Mouse (Mus musculus) midbrain, embryonic 14.5 days (tissue): Measurements from ENCODE around the gene Bglap2. TPM values are rescaled to one million over a fixed set of nuclear protein-coding genes. Genes with fewer than 3 reads are reported as not detected.

Source experiments
- ATAC-seq: fragments of 200-750 bp; cut with Nextera tagmentation; 2 replicates; pipeline ENCODE4 v1.8.0; 2017; ENCODE audit warnings: moderate number of reproducible peaks, moderate library complexity; ENCODE audit not compliant: low FRiP score, low TSS enrichment
- DNase-seq: peaks from one replicate; pipeline ENCODE4 v3.0.0-alpha.2; 2015
- H3K27ac ChIP-seq: fragments of 300-500 bp; sonication (generic); replicated peaks from 2 replicates; pipeline ENCODE4 v1.5.1; 2014; ENCODE audit warnings: mild to moderate bottlenecking, low read depth, low read length, moderate library complexity
- H3K27me3 ChIP-seq: fragments of 300-500 bp; sonication (generic); 2 replicates; pipeline ENCODE4 v1.6.1; 2014; ENCODE audit warnings: low read length, control low read depth, mixed read lengths; ENCODE audit not compliant: control insufficient read depth, insufficient read depth
- H3K36me3 ChIP-seq: fragments of 300-500 bp; sonication (generic); 2 replicates; pipeline ENCODE4 v1.6.1; 2014; ENCODE audit warnings: low read length, control low read depth; ENCODE audit not compliant: control insufficient read depth, insufficient read depth
- H3K4me1 ChIP-seq: fragments of 300-500 bp; sonication (generic); 2 replicates; pipeline ENCODE4 v1.6.1; 2014; ENCODE audit warnings: mild to moderate bottlenecking, antibody characterized with exemption, low read length, control low read depth; ENCODE audit not compliant: control insufficient read depth, insufficient read depth
- H3K4me2 ChIP-seq: fragments of 300-500 bp; sonication (generic); 2 replicates; pipeline ENCODE4 v1.6.1; 2014; ENCODE audit warnings: mild to moderate bottlenecking, low read length, moderate library complexity
- H3K4me3 ChIP-seq: fragments of 300-500 bp; sonication (generic); replicated peaks from 2 replicates; pipeline ENCODE4 v1.5.1; 2014; ENCODE audit warnings: low read depth, low read length
- H3K9ac ChIP-seq: fragments of 300-500 bp; sonication (generic); replicated peaks from 2 replicates; pipeline ENCODE4 v1.6.1; 2014; ENCODE audit warnings: mild to moderate bottlenecking, low read length, moderate library complexity
- H3K9me3 ChIP-seq: fragments of 300-500 bp; sonication (generic); 2 replicates; pipeline ENCODE4 v1.6.1; 2016; ENCODE audit warnings: low read length, control low read depth, mixed read lengths; ENCODE audit not compliant: control insufficient read depth
- WGBS: fragments of 180-500 bp; shearing (Covaris S2); extraction: QIAGEN DNeasy Blood & Tissue Kit; methylation state at CpG from one replicate; pipeline ENCODE4 v1.1.7; 2014; 5-methylcytosine and 5-hydroxymethylcytosine counted together
- polyA plus RNA-seq: library from polyadenylated mRNA; unstranded; fragments of >200 nt; fragmentation: Nextera tagmentation; extraction: Ambion mirVana; gene quantifications from 2 replicates; pipeline ENCODE4 v1.2.1, GENCODE M21; 2014

Bglap2 gene
- polyA plus RNA-seq, 1 experiment from 2014 or later = not detected

DNA sequence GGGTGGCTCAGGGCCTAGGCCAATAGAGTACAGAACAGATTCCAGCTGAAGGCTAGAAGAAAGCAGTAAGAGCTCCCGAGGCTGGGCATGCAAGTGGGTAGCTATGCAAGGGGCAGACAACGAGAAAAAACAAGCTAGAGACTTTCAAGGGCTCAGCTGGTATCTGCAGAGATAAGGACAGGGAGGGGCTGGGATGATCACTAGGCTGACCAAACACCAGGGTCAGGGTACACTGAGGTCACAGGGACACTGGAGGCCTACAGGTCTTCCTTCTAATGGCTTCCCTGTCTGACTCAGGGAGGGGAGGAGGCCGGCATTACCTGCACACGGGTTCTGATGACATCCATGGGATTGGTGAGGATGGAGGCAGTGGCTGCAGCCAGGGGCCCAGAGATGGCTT is 37.2 kb upstream of the Bglap2 start:
- peaks cover 83% of the 10 kb centered on the region for H3K36me3 ChIP-seq
- H3K9me3 ChIP-seq = no peaks in the 10 kb centered on the region
- DNase-seq = no peak
- no peaks in the 10 kb centered on the region for H3K27me3 ChIP-seq
- 92% methylated on average over 4 of the region's 4 CpGs for WGBS
- no peak overlapping the region for H3K27ac ChIP-seq
- no peak overlapping the region for H3K9ac ChIP-seq
- no peak overlapping the region for H3K4me3 ChIP-seq
- H3K4me2 ChIP-seq = no peak overlapping the region
- peaks cover 3% of the 10 kb centered on the region; the same call in 1 of the 2 replicates for H3K4me1 ChIP-seq
- no peak for ATAC-seq

- Histone ChIP-seq H3K9ac (no peak overlapping the region), H3K27ac (no peak overlapping the region), H3K4me3 (no peak overlapping the region), H3K9me3 (no peaks in the 10 kb centered on the region), H3K4me1 (peaks cover 14% of the 10 kb centered on the region; the same call in 1 of the 2 replicates), H3K36me3 (peaks cover 53% of the 10 kb centered on the region), H3K4me2 (no peak overlapping the region), H3K27me3 (no peaks in the 10 kb centered on the region)
- DNase-seq (no peak), ATAC-seq (no peak)
- 90% methylated on average over 11 of the region's 11 CpGs for WGBS
Observed at GRCm38 (mm10) chr3:88412636-88413035, 34.1 kb upstream of the Bglap2 start.

- Histone ChIP-seq H3K4me3 (no peak overlapping the region), H3K4me2 (no peak overlapping the region), H3K4me1 (peaks cover 14% of the 10 kb centered on the region; the same call in 1 of the 2 replicates), H3K27ac (no peak overlapping the region), H3K9ac (no peak overlapping the region), H3K27me3 (no peaks in the 10 kb centered on the region), H3K9me3 (no peaks in the 10 kb centered on the region), H3K36me3 (peaks cover 44% of the 10 kb centered on the region)
- ATAC-seq = no peak
- WGBS = 93% methylated on average over 4 of the region's 4 CpGs
- DNase-seq = no peak
Observed at GRCm38 (mm10) chr3:88411681-88412080, 33.2 kb upstream of the Bglap2 start.

DNA sequence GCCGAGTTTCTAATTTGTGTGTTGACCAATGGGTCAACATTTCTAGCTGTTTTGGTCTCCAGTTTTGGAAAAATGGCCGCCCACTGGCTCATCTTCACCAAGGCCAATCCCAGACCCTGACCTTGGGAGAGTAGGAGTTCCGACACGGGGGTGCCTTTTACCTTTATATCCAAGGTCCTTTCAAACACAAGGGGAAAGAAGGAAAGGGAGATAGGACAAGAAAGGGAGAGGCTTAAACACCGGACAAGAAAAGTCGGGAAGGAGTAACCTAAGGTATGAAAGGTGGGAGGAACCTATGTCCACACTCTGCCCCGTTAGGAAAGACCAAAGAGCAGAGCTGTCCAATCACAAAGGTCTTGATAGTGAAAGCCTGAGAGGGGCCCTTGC is 32.1 kb upstream of the Bglap2 start:
- 31% methylated on average over 7 of the region's 7 CpGs for WGBS
- Histone ChIP-seq H3K4me1 (peaks cover 14% of the 10 kb centered on the region; the same call in 1 of the 2 replicates), H3K27me3 (no peaks in the 10 kb centered on the region), H3K9ac (peak overlapping the region; percentile 68), H3K9me3 (no peaks in the 10 kb centered on the region), H3K27ac (no peak overlapping the region), H3K4me2 (peak overlapping the region; percentile 72), H3K36me3 (peaks cover 33% of the 10 kb centered on the region), H3K4me3 (peak overlapping the region; percentile 57)
- DNase-seq (no peak), ATAC-seq (no peak)

- ATAC-seq (peak; percentile 91), DNase-seq (peak; percentile 92)
- peaks cover 27% of the 10 kb centered on the region for H3K36me3 ChIP-seq
- H3K27me3 ChIP-seq = no peaks in the 10 kb centered on the region
- no peaks in the 10 kb centered on the region for H3K9me3 ChIP-seq
- peaks cover 14% of the 10 kb centered on the region; the same call in 1 of the 2 replicates for H3K4me1 ChIP-seq
- H3K9ac ChIP-seq = peak within 1 kb of the TSS; percentile 68
- peak within 1 kb of the TSS; percentile 82 for H3K27ac ChIP-seq
- H3K4me2 ChIP-seq = peak within 1 kb of the TSS; percentile 72
- under 1% methylated on average over 54 of the region's 54 CpGs for WGBS
- peak within 1 kb of the TSS; percentile 57 for H3K4me3 ChIP-seq
Observed at GRCm38 (mm10) chr3:88409741-88410644, 31.5 kb upstream of the Bglap2 start, which contains the start of gene Pmf1. TSS of gene Pmf1 (minus strand) at chr3:88410331.

- Histone ChIP-seq H3K4me2 (peak overlapping the region; percentile 72), H3K27me3 (no peaks in the 10 kb centered on the region), H3K9me3 (no peaks in the 10 kb centered on the region), H3K4me1 (peaks cover 14% of the 10 kb centered on the region; the same call in 1 of the 2 replicates), H3K4me3 (no peak overlapping the region), H3K36me3 (peaks cover 23% of the 10 kb centered on the region), H3K9ac (no peak overlapping the region), H3K27ac (no peak overlapping the region)
- WGBS = 62% methylated on average over 5 of the region's 5 CpGs
- no peak for DNase-seq
- no peak for ATAC-seq
Observed at GRCm38 (mm10) chr3:88408953-88409352, 30.5 kb upstream of the Bglap2 start.

DNA sequence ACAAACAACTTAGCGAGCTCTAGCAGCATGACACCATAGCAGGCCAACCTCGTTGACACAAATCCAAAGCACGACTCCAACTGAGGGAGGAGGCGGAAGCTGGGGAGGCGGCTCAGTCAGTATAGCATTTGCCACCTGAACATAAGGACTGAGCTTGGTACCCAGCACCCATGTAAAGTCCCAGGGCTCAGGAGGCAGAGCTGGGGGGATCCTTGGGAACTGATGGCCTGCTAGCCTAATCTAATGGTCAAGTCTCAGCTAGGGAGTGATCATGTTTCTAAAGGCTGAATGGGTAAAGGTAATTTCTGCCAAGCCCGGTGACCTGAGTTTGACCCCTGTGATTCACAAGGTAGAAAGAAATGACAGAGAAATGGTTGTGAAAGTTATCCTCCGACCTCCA is 29.0 kb upstream of the Bglap2 start:
- DNase-seq (no peak), ATAC-seq (no peak)
- Histone ChIP-seq H3K36me3 (peaks cover 11% of the 10 kb centered on the region), H3K27ac (no peak overlapping the region), H3K9me3 (no peaks in the 10 kb centered on the region), H3K9ac (no peak overlapping the region), H3K4me2 (no peak overlapping the region), H3K27me3 (no peaks in the 10 kb centered on the region), H3K4me1 (peaks cover 14% of the 10 kb centered on the region; the same call in 1 of the 2 replicates), H3K4me3 (no peak overlapping the region)
- WGBS = 67% methylated on average over 7 of the region's 7 CpGs

DNA sequence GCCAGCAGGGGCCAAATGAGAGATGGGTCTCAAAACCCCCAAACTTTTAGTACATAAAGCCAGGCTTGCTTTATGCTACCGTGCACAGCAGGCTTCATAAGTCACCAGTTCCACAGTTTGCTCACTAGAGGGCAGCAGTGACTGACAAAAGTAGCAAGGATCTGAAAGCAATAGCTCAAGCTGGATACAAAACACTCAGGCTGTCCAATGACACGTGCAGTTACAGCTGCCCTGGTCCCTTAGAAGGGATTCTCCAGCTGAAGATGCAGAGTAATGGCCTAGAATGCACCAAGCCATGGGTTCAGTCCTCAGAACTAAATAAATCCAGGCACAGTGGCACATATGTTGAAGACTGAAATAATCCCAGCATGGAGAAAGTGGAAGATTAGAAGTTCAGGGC is 28.6 kb upstream of the Bglap2 start:
- H3K9ac ChIP-seq = no peak overlapping the region
- DNase-seq (peak; percentile 94), ATAC-seq (no peak)
- no peak overlapping the region for H3K27ac ChIP-seq
- H3K4me3 ChIP-seq = no peak overlapping the region
- peaks cover 7% of the 10 kb centered on the region for H3K36me3 ChIP-seq
- no peak overlapping the region for H3K4me2 ChIP-seq
- H3K27me3 ChIP-seq = no peaks in the 10 kb centered on the region
- H3K4me1 ChIP-seq = peaks cover 14% of the 10 kb centered on the region; the same call in 1 of the 2 replicates
- no peaks in the 10 kb centered on the region for H3K9me3 ChIP-seq
- 0% methylated on average over 2 of the region's 2 CpGs for WGBS
